Mouse (Mus musculus): ENCODE measurements around the gene Scrt2. TPM values are rescaled to one million over a fixed set of nuclear protein-coding genes. Genes with fewer than 3 reads are reported as not detected.

Scrt2 gene
- polyA plus RNA-seq, 2 experiments, result 0.36 TPM; not detected in 1

GRCm38 (mm10) chr2:152112490-152112889 lies 31.2 kb downstream of the Scrt2 start:
- no peak for DNase-seq (ENCODE audit: low spot score)
- no peak overlapping the region for H3K4me3 ChIP-seq (replicated peaks; ENCODE audit: low read length)
- H3K9me3 ChIP-seq (ENCODE audit: control insufficient read depth, low read length), result no peaks in the 10 kb centered on the region
- H3K9ac ChIP-seq (ENCODE audit: low read depth, low read length, severe bottlenecking), result no peak overlapping the region
- WGBS, result 80% methylated on average over 5 of the region's 5 CpGs
- H3K4me1 ChIP-seq (ENCODE audit: control insufficient read depth, insufficient read depth, low read length), result peaks cover 12% of the 10 kb centered on the region
- no peak for ATAC-seq (ENCODE audit: low FRiP score, low read depth)
- no peaks in the 10 kb centered on the region; the same call in 1 of the 2 replicates for H3K36me3 ChIP-seq (ENCODE audit: control insufficient read depth, insufficient read depth, low read length)
- H3K27me3 ChIP-seq (ENCODE audit: control insufficient read depth, insufficient read depth, low read length), result no peaks in the 10 kb centered on the region
- no peak overlapping the region for H3K27ac ChIP-seq (replicated peaks; ENCODE audit: low read depth, low read length)
- TF ChIP-seq POLR2A (IDR thresholded peaks at IDR 0.05; ENCODE audit: borderline replicate concordance, extremely low read depth, insufficient read depth, insufficient read length), result no peak
- no peak overlapping the region for H3K4me2 ChIP-seq (replicated peaks; ENCODE audit: low read depth, low read length, severe bottlenecking)

GRCm38 (mm10) chr2:152112970-152113369 lies 31.6 kb downstream of the Scrt2 start:
- no peaks in the 10 kb centered on the region for H3K9me3 ChIP-seq (ENCODE audit: control insufficient read depth, low read length)
- H3K4me3 ChIP-seq (replicated peaks; ENCODE audit: low read length), result no peak overlapping the region
- no peaks in the 10 kb centered on the region for H3K27me3 ChIP-seq (ENCODE audit: control insufficient read depth, insufficient read depth, low read length)
- TF ChIP-seq POLR2A (IDR thresholded peaks at IDR 0.05; ENCODE audit: borderline replicate concordance, extremely low read depth, insufficient read depth, insufficient read length), result no peak
- peaks cover 12% of the 10 kb centered on the region for H3K4me1 ChIP-seq (ENCODE audit: control insufficient read depth, insufficient read depth, low read length)
- ATAC-seq (ENCODE audit: low FRiP score, low read depth), result no peak
- no peak overlapping the region for H3K4me2 ChIP-seq (replicated peaks; ENCODE audit: low read depth, low read length, severe bottlenecking)
- no peak overlapping the region for H3K9ac ChIP-seq (ENCODE audit: low read depth, low read length, severe bottlenecking)
- WGBS, result 52% methylated on average over 10 of the region's 10 CpGs
- H3K27ac ChIP-seq (replicated peaks; ENCODE audit: low read depth, low read length), result no peak overlapping the region
- no peaks in the 10 kb centered on the region; the same call in 1 of the 2 replicates for H3K36me3 ChIP-seq (ENCODE audit: control insufficient read depth, insufficient read depth, low read length)
- DNase-seq (ENCODE audit: low spot score), result no peak

GRCm38 (mm10) chr2:152114057-152114975 lies 33.0 kb downstream of the Scrt2 start:
- no peaks in the 10 kb centered on the region for H3K9me3 ChIP-seq (ENCODE audit: control insufficient read depth, low read length)
- no peaks in the 10 kb centered on the region; the same call in 1 of the 2 replicates for H3K36me3 ChIP-seq (ENCODE audit: control insufficient read depth, insufficient read depth, low read length)
- peak overlapping the region; percentile 43 for H3K4me2 ChIP-seq (replicated peaks; ENCODE audit: low read depth, low read length, severe bottlenecking)
- no peak for TF ChIP-seq POLR2A (IDR thresholded peaks at IDR 0.05; ENCODE audit: borderline replicate concordance, extremely low read depth, insufficient read depth, insufficient read length)
- peak overlapping the region; percentile 45 for H3K9ac ChIP-seq (ENCODE audit: low read depth, low read length, severe bottlenecking)
- peaks cover 14% of the 10 kb centered on the region for H3K4me1 ChIP-seq (ENCODE audit: control insufficient read depth, insufficient read depth, low read length)
- 14% methylated on average over 34 of the region's 36 CpGs for WGBS
- H3K27ac ChIP-seq (replicated peaks; ENCODE audit: low read depth, low read length), result no peak overlapping the region
- DNase-seq (ENCODE audit: low spot score) (peak; percentile 45), ATAC-seq (ENCODE audit: low FRiP score, low read depth) (peak; percentile 50; the same call in 1 of the 2 replicates)
- peak overlapping the region; percentile 10; the same call in 1 of the 2 replicates for H3K4me3 ChIP-seq (replicated peaks; ENCODE audit: low read length)
- H3K27me3 ChIP-seq (ENCODE audit: control insufficient read depth, insufficient read depth, low read length), result no peaks in the 10 kb centered on the region

GRCm38 (mm10) chr2:152117694-152118093 lies 36.4 kb downstream of the Scrt2 start:
- DNase-seq (ENCODE audit: low spot score) (no peak), ATAC-seq (ENCODE audit: low FRiP score, low read depth) (no peak)
- Histone ChIP-seq H3K4me2 (replicated peaks; ENCODE audit: low read depth, low read length, severe bottlenecking) (no peak overlapping the region), H3K27me3 (ENCODE audit: control insufficient read depth, insufficient read depth, low read length) (no peaks in the 10 kb centered on the region), H3K27ac (replicated peaks; ENCODE audit: low read depth, low read length) (no peak overlapping the region), H3K4me3 (replicated peaks; ENCODE audit: low read length) (no peak overlapping the region), H3K9ac (ENCODE audit: low read depth, low read length, severe bottlenecking) (no peak overlapping the region), H3K9me3 (ENCODE audit: control insufficient read depth, low read length) (no peaks in the 10 kb centered on the region), H3K36me3 (ENCODE audit: control insufficient read depth, insufficient read depth, low read length) (no peaks in the 10 kb centered on the region), H3K4me1 (ENCODE audit: control insufficient read depth, insufficient read depth, low read length) (peaks cover 15% of the 10 kb centered on the region)
- 85% methylated on average over 7 of the region's 7 CpGs for WGBS
- no peak for TF ChIP-seq POLR2A (IDR thresholded peaks at IDR 0.05; ENCODE audit: borderline replicate concordance, extremely low read depth, insufficient read depth, insufficient read length)

DNA sequence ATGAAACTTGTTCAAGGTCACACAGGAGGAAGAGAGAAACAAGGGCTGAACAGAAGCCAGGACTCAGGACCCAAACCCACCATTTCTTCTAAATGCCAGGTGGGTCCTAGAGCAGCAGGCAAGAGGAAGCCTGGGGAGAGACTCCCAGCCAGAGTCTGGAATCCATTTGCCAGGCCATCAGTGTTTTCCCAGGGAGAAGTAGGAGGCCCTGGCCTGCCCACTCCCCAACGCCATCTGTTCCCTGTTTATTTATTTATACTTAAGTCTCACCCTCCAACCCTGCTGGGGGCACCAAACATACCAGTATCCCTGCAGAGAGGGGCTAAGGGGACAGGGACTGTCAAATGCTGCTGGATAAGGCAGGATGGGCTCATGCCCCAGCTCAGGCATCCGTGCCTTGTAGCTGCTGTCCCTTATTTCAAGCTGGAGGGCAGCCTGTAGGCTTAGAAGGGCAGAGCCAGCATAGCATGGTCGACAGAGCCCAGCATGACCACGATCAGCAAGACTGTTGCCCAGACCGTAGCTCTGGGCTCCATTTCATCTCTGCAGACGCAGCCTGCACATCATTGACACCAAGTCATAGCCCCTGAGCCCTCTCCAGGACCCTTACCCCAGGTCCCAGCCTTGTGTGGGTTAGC lies 38.0 kb downstream of the Scrt2 start:
- 41% methylated on average over 6 of the region's 6 CpGs for WGBS
- DNase-seq (ENCODE audit: low spot score), result no peak

More for the DNA sequence above, 38.0 kb downstream of the Scrt2 start:
- H3K36me3 ChIP-seq (ENCODE audit: control insufficient read depth, insufficient read depth, low read length), result no peaks in the 10 kb centered on the region
- no peak for ATAC-seq (ENCODE audit: low FRiP score, low read depth)
- no peak overlapping the region for H3K4me3 ChIP-seq (replicated peaks; ENCODE audit: low read length)
- no peaks in the 10 kb centered on the region for H3K27me3 ChIP-seq (ENCODE audit: control insufficient read depth, insufficient read depth, low read length)
- no peaks in the 10 kb centered on the region for H3K9me3 ChIP-seq (ENCODE audit: control insufficient read depth, low read length)
- peaks cover 11% of the 10 kb centered on the region for H3K4me1 ChIP-seq (ENCODE audit: control insufficient read depth, insufficient read depth, low read length)
- H3K4me2 ChIP-seq (replicated peaks; ENCODE audit: low read depth, low read length, severe bottlenecking), result no peak overlapping the region
- H3K9ac ChIP-seq (ENCODE audit: low read depth, low read length, severe bottlenecking), result no peak overlapping the region
- H3K27ac ChIP-seq (replicated peaks; ENCODE audit: low read depth, low read length), result no peak overlapping the region
- no peak for TF ChIP-seq POLR2A (IDR thresholded peaks at IDR 0.05; ENCODE audit: borderline replicate concordance, extremely low read depth, insufficient read depth, insufficient read length)
